Mouse (Mus musculus) liver, adult 2 months (tissue): Measurements from ENCODE around the gene Ifna7.
"Not testable (repeated sequence)": the region's sequence is repeated elsewhere in the genome, so short reads cannot be mapped to it uniquely, and the experiment has no call there.

Experiments
- CTCF ChIP-seq: fragments of 200-500 bp; IDR thresholded peaks from 2 replicates; pipeline ENCODE4 v1.5.1; 2011; ENCODE audit warnings: low read depth, low read length, control low read depth
- POLR2A ChIP-seq: fragments of 200-500 bp; IDR thresholded peaks from 2 replicates; pipeline ENCODE4 v1.6.1; 2011; ENCODE audit warnings: low read length, control low read depth; ENCODE audit not compliant: insufficient read depth; ENCODE audit errors: extremely low read depth

GRCm38 (mm10) chr4:88805231-88805630 is 10.8 kb upstream of the Ifna7 start, which contains the start of gene Gm13288:
- TF ChIP-seq POLR2A, CTCF: not testable (repeated sequence)
